Mouse (Mus musculus): Measurements from ENCODE around the gene Pdx1.

Pdx1 gene

DNA sequence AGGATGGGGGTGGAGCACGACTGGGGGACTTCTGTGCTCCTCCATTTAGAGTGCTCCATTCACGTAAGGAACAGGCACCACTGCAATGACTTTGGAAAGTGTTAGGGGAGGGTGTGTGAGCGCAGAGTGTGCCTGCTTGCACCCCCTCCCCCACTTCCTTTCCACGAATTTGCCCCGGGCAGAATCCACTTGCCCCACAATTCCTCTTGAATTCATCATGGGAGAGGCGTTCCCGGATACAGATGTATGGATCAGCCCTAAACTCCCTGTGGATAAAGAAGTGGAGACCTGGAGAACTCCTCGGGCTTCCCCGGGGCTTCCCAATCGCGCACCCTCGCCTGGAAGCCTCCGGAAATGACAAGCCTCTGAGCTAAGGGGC lies 7.8 kb downstream of the Pdx1 start:
- no peak for DNase-seq (ENCODE audit: low spot score in 2 of 2)

DNA sequence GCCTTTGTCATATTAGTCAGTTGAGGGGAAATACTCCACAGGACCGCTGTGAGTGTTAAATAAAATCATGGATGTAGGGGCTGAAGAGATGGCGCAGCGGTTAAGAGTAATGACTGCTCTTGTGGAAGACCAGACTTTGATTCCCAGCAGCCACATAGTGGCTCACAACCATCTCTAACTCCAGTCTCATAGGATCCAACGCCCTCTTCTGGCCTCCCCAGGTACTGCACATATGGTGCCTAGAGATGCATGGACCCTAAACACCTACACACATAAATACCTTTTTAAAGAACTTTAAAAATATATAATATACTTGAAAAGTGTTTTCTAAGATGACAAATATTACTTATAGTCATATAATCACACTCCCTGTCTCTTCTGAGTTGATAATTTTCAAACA lies 14.6 kb downstream of the Pdx1 start:
- no peak for DNase-seq (ENCODE audit: low spot score in 2 of 2)

GRCm38 (mm10) chr5:147291764-147292505 lies 22.2 kb downstream of the Pdx1 start:
- DNase-seq (ENCODE audit: low spot score in 2 of 2), result no peak

GRCm38 (mm10) chr5:147292506-147293120 lies 22.9 kb downstream of the Pdx1 start:
- no peak for DNase-seq (ENCODE audit: low spot score in 2 of 2)

GRCm38 (mm10) chr5:147293127-147293910 lies 23.6 kb downstream of the Pdx1 start:
- peak in 1 of 2 experiments; percentile 14 for DNase-seq (ENCODE audit: low spot score in 2 of 2)

DNA sequence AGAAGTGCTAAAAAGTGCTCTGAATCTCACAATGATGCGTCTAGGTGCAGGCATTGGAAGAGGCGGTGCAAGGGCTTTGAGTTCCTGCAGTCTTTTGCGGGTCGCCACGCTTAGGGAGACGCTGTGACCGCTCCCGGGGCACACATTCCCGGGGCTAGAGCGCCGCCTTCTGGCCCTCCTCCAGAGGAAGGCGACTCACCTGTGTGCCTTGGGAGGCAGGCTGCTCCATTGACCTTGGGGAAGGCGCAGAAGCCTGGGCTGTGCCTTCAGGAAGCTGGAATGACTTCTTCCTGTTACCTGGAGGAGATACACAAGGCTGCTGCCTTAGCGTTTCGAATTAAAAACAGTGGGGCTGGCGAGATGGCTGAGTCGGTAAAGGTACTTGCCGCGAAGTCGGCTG lies 24.4 kb downstream of the Pdx1 start:
- DNase-seq (ENCODE audit: low spot score in 2 of 2), result no peak

DNA sequence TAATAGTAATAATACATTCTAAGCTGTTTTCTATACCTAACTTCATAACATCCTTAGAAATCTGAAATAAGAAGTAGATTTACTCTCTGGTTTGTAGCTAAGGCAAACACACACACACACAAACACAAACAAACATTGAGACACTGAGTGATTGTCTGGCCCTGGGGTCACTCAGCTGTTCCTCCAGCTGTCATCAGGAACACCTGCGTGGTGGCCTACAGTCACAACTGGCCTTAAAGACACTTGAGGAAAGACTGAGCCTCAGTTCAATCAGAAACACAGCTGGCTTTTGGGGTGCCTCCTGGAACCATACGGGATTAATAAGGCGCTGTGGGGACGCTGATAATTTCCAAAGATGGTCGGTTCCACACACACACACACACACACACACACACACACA lies 27.5 kb downstream of the Pdx1 start:
- DNase-seq (ENCODE audit: low spot score in 2 of 2), result no peak

DNA sequence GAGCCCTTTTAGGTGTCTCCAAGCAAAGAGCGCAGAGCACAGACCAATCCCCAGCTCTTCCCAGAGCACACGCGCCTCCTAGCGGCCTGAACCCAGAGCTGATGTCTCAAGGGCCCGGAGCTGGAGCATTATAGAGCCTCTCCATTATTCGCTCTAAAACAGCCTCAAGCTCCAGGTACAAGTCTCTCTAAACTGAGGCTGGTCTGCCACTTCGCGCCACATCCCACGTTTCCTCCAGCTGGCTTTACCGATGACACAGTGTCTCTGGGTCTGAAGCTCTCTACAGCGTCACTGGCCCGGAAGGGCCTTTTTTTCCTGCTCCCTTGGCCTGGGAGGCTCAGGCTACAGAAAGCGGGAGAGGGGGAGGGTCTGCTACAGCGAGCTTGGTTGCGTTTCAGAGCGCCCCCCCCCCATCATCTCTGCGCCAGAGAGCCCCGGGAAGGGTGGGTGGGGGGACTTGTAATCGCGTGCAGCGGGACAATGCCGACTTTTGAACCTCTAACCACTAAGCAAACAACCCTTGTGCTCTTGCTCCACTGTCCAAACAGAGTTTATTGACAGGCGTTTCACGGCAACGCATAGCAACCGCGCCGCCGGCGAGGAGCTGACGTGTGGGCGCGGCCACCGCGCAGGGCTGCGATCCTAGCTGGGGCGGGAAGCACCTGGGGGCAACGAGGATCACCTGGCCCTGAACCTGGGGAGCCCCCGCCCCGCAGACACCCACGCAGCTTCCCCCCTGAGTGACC lies 29.7 kb downstream of the Pdx1 start:
- DNase-seq (ENCODE audit: low spot score in 2 of 2), result no peak

GRCm38 (mm10) chr5:147300001-147300363 lies 30.2 kb downstream of the Pdx1 start:
- DNase-seq (ENCODE audit: low spot score in 2 of 2), result no peak

- no peak for DNase-seq (ENCODE audit: low spot score in 2 of 2)
Measured at GRCm38 (mm10) chr5:147300917-147301780, 31.4 kb downstream of the Pdx1 start.

GRCm38 (mm10) chr5:147301781-147302070 lies 32.0 kb downstream of the Pdx1 start:
- no peak for DNase-seq (ENCODE audit: low spot score in 2 of 2)

DNA sequence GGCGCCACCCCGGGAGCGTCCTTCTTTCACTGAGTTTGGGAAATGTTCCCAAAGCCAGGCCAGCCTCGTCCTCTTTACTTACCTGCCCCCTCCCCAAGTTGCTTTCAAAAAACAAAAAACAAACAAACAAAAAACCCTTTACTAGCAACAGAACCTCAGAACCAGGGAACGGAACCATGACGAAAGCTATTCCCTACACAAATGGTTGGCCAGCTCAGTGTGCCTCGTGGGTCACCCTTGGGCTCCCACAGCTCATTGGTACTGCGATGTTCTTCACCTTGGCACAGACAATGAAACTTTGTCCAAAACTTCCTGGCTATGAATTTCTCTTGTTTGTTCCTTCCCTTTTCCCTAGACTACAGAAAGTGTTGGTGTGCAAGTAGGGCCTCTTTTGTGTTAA lies 32.4 kb downstream of the Pdx1 start:
- no peak for DNase-seq (ENCODE audit: low spot score in 2 of 2)

DNA sequence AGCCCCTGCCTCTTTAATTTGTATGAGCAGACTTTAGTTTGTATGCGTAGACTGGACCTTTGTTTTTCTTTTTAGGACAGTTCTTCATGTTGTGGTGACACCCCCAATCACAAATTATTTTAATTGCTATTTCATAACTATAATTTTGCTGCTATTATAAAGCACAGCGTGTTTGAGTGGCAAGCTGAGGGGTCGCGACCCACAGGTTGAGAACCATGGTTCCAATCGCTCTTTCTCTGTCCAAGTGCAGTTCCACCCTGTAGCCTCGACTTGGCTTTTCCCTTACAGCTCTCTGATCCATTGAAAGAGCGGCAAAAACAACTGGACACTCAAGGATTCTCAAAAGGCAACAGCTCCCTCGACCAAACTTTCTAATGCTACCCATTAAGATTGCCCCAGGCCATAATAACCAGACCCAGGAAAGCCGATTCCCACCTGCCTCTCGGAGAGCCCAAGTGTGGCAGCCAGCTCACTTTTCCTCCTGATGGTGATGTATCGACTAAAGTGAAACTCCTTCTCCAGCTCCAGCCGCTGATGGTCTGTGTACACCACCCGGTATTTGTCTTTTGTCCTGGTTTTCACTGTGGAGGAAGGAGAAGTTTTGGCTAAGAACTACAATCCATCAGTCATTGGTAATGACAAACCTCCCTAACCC lies 33.1 kb downstream of the Pdx1 start:
- no peak for DNase-seq (ENCODE audit: low spot score in 2 of 2)

DNA sequence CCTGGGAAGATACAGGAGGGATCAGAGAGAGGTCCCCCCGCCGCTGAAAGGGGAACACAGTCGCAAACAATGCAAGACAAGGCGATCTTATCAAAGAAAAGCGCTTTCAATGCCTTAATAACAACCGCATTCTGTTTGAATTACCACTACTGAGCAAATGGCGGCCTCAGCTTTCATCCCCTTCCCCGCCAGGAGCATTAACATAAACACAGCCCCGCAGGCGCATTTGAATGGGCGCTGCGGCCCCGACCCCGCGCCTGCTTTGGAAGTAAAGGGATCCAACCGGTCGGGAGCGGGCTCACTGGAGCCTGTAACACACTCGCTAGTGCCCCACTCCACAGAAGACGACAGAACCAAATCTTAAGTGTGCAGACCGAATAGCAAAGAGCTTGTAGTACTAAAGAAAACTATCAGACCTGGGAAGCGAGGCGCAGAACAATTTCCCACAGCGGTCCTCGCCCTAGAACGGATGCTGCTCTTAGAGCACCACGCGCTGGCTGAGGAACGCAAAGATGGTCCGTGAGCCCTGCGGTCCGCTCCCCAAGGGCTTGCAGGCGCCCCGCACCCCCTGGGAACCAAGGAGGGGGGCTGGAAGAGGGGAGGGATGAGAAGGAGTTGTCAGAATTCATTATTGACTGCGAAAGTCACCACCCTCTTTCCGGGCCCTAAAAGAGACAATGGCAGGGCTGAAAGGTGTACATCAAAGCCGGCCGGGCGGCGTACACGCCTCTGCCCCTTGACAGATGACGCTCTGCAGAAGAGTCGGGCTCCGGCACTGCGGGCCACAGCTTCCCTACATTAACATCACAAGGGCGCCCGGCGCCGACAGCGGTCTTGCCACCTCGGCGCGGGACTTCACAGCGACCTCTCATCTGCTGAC lies 34.8 kb downstream of the Pdx1 start:
- no peak for DNase-seq (ENCODE audit: low spot score in 2 of 2)

DNA sequence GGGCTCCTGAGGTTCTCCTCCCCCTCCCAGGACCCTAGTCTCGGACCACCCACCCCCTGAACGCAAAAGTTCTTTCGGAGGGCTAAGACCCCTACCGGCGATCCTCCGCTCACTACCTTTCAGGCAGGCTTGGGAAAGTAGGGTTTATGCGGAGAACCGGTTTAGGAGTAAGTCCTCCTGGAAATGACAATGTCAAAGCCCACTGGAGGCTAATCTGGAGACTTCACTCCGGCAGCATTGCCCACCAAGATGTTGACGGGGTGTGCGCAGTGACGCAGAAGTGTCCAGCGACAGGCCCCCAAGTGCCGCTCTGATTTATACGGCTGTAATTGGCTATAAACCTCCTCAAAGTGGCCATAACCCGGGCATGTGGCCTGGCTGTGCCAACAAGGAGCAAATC lies 35.4 kb downstream of the Pdx1 start:
- no peak for DNase-seq (ENCODE audit: low spot score in 2 of 2)

DNA sequence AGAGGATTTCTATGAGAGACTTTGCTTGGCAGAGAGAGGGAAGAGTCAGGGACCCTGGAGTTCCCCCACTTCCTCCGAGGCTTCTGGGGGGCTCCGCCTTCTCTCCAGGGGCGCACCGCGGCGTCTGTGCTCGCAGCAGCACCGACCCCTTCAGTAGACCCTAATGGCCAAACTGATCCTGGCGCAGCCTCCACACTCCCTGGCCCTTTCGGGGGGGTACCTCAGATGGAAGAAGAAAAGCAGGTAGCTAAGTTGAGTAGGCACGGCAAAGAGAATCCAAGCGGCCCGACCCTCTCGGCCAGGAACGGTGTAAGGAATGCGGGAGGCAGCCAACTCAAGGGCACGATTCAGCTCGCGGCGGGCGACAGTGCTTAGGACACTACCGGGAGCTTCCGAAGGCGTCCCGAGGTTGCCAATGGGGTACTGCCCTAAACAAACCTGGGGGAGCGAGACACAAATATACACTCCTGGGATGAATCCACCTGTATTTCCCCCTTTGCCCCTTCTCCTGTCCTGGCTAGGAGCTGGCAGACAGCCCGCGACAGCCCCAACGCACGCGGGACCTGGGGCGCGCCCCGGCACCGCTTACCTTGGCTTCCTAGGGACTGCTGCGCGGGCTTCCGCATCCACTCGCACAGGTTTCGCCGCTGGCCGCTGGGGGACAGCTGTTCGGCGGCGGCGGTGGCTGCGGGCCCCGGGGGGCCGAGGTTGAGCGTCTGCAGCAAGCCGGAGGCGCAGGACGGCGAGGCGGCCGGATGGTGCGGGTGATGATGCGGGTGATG lies 36.3 kb downstream of the Pdx1 start:
- DNase-seq (ENCODE audit: low spot score in 2 of 2), result no peak

DNA sequence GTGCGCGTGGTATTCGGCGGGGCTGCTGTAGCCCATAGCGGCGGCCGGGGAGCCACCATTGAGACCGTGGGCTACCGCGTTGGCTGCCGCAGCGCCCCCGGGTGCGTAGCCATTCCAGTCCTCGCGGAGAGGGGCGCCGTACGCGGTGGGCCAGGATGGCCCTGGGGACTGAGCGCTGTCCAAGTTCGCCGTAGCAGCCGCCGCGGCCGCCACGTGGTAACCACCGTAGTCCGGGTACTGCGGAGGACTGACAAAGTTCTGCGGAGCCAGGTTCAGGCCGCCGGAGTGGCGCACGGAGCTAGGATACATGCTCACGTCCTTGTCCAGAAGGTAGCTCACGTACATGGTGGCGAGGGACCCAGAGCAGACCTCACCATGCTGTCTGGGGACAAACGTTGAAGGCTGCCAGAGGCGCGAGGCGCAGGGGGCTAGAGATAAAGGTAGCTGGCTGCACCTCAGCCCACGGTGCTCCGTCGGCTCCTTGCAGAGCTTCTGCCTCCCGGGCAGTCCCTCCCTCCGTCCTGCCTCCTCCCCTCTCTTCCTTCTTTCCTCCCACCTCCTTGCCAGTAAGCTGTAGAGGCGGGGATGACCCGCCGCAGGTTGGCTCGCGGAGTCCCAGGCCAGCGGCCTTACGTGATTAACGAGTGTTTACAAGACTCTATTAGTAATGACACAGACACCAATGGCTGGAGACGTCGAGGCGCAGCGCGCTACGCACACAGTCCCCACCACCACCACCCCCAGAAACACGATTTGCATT lies 37.1 kb downstream of the Pdx1 start, which contains the start of gene Cdx2:
Gene Cdx2 (minus strand): TSS at position 633 of the 760 bp plus-strand sequence.
- DNase-seq (ENCODE audit: low spot score in 2 of 2), result no peak

DNA sequence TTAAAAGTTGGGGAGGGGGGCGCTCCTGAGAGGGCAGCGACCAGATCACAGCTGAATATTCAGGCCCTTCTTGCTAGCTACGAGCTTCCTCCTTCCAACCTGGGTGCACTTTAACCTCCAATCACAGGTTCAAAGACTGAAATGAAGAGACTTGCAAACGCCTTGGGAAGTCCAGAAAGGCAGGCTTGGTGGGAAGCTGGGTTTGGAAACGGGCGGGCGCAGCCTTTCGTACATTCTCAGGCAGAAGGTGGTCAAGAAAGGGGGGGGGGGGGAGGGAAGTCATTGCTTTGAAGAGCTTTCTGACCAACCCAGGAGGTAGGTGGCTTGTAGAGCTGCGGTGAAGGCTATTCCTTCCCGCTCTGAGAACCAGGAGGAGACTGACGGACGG lies 37.6 kb downstream of the Pdx1 start:
- no peak for DNase-seq (ENCODE audit: low spot score in 2 of 2)

Measured in heart, adult 9 months (tissue).